Mouse (Mus musculus): ENCODE measurements around the gene Ctsll3. TPM values are rescaled to one million over a fixed set of nuclear protein-coding genes. Genes with fewer than 3 reads are reported as not detected.

Ctsll3 gene
- polyA plus RNA-seq (2015; fragmentation: Nextera tagmentation; extraction: Ambion mirVana) = not detected in 2 replicates

GRCm38 (mm10) chr13:60802749-60803148 is at the start of gene Ctsll3:
Gene Ctsll3, minus strand, starts transcription at chr13:60802849.
- no peaks in the 10 kb centered on the region for H3K27me3 ChIP-seq (replicated peaks)
- H3K4me2 ChIP-seq = no peak within 1 kb of the TSS
- no peaks in the 10 kb centered on the region for H3K36me3 ChIP-seq
- WGBS = 55% methylated on average over 1 of the region's 1 CpGs
- ATAC-seq (ENCODE audit: low FRiP score) = no peak
- no peaks in the 10 kb centered on the region for H3K4me1 ChIP-seq
- H3K27ac ChIP-seq (replicated peaks) = no peak within 1 kb of the TSS
- no peak within 1 kb of the TSS for H3K4me3 ChIP-seq (replicated peaks)
- no peak within 1 kb of the TSS for H3K9ac ChIP-seq (replicated peaks)
- H3K9me3 ChIP-seq (replicated peaks) = no peaks in the 10 kb centered on the region

- H3K9ac ChIP-seq (replicated peaks) = no peak overlapping the region
- H3K27me3 ChIP-seq (replicated peaks) = no peaks in the 10 kb centered on the region
- H3K27ac ChIP-seq (replicated peaks) = no peak overlapping the region
- whole genome bisulfite sequencing = 87% methylated on average over 4 of the region's 4 CpGs
- H3K9me3 ChIP-seq (replicated peaks) = no peaks in the 10 kb centered on the region
- no peak for ATAC-seq (ENCODE audit: low FRiP score)
- no peaks in the 10 kb centered on the region for H3K4me1 ChIP-seq
- no peak overlapping the region for H3K4me2 ChIP-seq
- H3K36me3 ChIP-seq = no peaks in the 10 kb centered on the region
- H3K4me3 ChIP-seq (replicated peaks) = no peak overlapping the region
Observed at GRCm38 (mm10) chr13:60848241-60849120, 45.8 kb upstream of the Ctsll3 start.

- 67% methylated on average over 8 of the region's 8 CpGs for WGBS
- peak; percentile 61; the same call in 1 of the 2 replicates for ATAC-seq (ENCODE audit: low FRiP score)
- no peaks in the 10 kb centered on the region for H3K4me1 ChIP-seq
- no peak overlapping the region for H3K4me3 ChIP-seq (replicated peaks)
- no peaks in the 10 kb centered on the region for H3K27me3 ChIP-seq (replicated peaks)
- H3K9me3 ChIP-seq (replicated peaks) = no peaks in the 10 kb centered on the region
- H3K9ac ChIP-seq (replicated peaks) = no peak overlapping the region
- H3K36me3 ChIP-seq = no peaks in the 10 kb centered on the region
- no peak overlapping the region for H3K27ac ChIP-seq (replicated peaks)
- no peak overlapping the region for H3K4me2 ChIP-seq
Observed at GRCm38 (mm10) chr13:60843153-60843552, 40.5 kb upstream of the Ctsll3 start.

GRCm38 (mm10) chr13:60842703-60843102 is 40.1 kb upstream of the Ctsll3 start:
- Histone ChIP-seq H3K4me2 (no peak overlapping the region), H3K36me3 (no peaks in the 10 kb centered on the region)

GRCm38 (mm10) chr13:60839353-60839902 is 36.8 kb upstream of the Ctsll3 start:
- no peaks in the 10 kb centered on the region for H3K27me3 ChIP-seq (replicated peaks)
- H3K4me2 ChIP-seq = no peak overlapping the region
- H3K9me3 ChIP-seq (replicated peaks) = no peaks in the 10 kb centered on the region
- no peak overlapping the region for H3K4me3 ChIP-seq (replicated peaks)
- ATAC-seq (ENCODE audit: low FRiP score) = no peak
- H3K4me1 ChIP-seq = no peaks in the 10 kb centered on the region
- H3K27ac ChIP-seq (replicated peaks) = no peak overlapping the region
- H3K9ac ChIP-seq (replicated peaks) = no peak overlapping the region
- H3K36me3 ChIP-seq = no peaks in the 10 kb centered on the region
- 80% methylated on average over 2 of the region's 2 CpGs for WGBS

More at GRCm38 (mm10) chr13:60842703-60843102, 40.1 kb upstream of the Ctsll3 start:
- Histone ChIP-seq H3K27ac (replicated peaks) (no peak overlapping the region), H3K9ac (replicated peaks) (no peak overlapping the region), H3K4me1 (no peaks in the 10 kb centered on the region), H3K9me3 (replicated peaks) (no peaks in the 10 kb centered on the region), H3K4me3 (replicated peaks) (no peak overlapping the region), H3K27me3 (replicated peaks) (no peaks in the 10 kb centered on the region)
- WGBS = 55% methylated on average over 6 of the region's 6 CpGs
- peak; percentile 68; the same call in 1 of the 2 replicates for ATAC-seq (ENCODE audit: low FRiP score)

GRCm38 (mm10) chr13:60826052-60826451 is 23.4 kb upstream of the Ctsll3 start:
- no peak for ATAC-seq (ENCODE audit: low FRiP score)
- 76% methylated on average over 3 of the region's 3 CpGs for WGBS
- H3K36me3 ChIP-seq = no peaks in the 10 kb centered on the region
- H3K27me3 ChIP-seq (replicated peaks) = no peaks in the 10 kb centered on the region
- H3K4me2 ChIP-seq = no peak overlapping the region
- H3K27ac ChIP-seq (replicated peaks) = no peak overlapping the region
- H3K9ac ChIP-seq (replicated peaks) = no peak overlapping the region
- no peaks in the 10 kb centered on the region for H3K4me1 ChIP-seq
- H3K4me3 ChIP-seq (replicated peaks) = no peak overlapping the region
- H3K9me3 ChIP-seq (replicated peaks) = no peaks in the 10 kb centered on the region

- Histone ChIP-seq H3K27me3 (replicated peaks) (no peaks in the 10 kb centered on the region), H3K36me3 (no peaks in the 10 kb centered on the region), H3K27ac (replicated peaks) (no peak overlapping the region), H3K4me2 (no peak overlapping the region), H3K4me3 (replicated peaks) (no peak overlapping the region), H3K4me1 (no peaks in the 10 kb centered on the region), H3K9me3 (replicated peaks) (no peaks in the 10 kb centered on the region), H3K9ac (replicated peaks) (no peak overlapping the region)
- 77% methylated on average over 3 of the region's 3 CpGs for WGBS
- ATAC-seq (ENCODE audit: low FRiP score) = no peak
Observed at GRCm38 (mm10) chr13:60820486-60821175, 18.0 kb upstream of the Ctsll3 start.

GRCm38 (mm10) chr13:60819469-60819868 is 16.8 kb upstream of the Ctsll3 start:
- Histone ChIP-seq H3K9me3 (replicated peaks) (no peaks in the 10 kb centered on the region), H3K27ac (replicated peaks) (no peak overlapping the region), H3K4me3 (replicated peaks) (no peak overlapping the region), H3K9ac (replicated peaks) (no peak overlapping the region), H3K4me2 (no peak overlapping the region), H3K27me3 (replicated peaks) (no peaks in the 10 kb centered on the region), H3K36me3 (no peaks in the 10 kb centered on the region), H3K4me1 (no peaks in the 10 kb centered on the region)
- no peak for ATAC-seq (ENCODE audit: low FRiP score)
- WGBS = 14% methylated on average over 7 of the region's 7 CpGs

- Histone ChIP-seq H3K27ac (replicated peaks) (no peak overlapping the region), H3K9me3 (replicated peaks) (no peaks in the 10 kb centered on the region), H3K4me2 (no peak overlapping the region), H3K27me3 (replicated peaks) (no peaks in the 10 kb centered on the region), H3K4me3 (replicated peaks) (no peak overlapping the region), H3K36me3 (no peaks in the 10 kb centered on the region), H3K4me1 (no peaks in the 10 kb centered on the region), H3K9ac (replicated peaks) (no peak overlapping the region)
- whole genome bisulfite sequencing = 65% methylated on average over 1 of the region's 1 CpGs
- no peak for ATAC-seq (ENCODE audit: low FRiP score)
Observed at GRCm38 (mm10) chr13:60813722-60814121, 11.1 kb upstream of the Ctsll3 start.

GRCm38 (mm10) chr13:60812768-60813167 is 10.1 kb upstream of the Ctsll3 start:
- no peak for ATAC-seq (ENCODE audit: low FRiP score)

GRCm38 (mm10) chr13:60809690-60810089 is 7.0 kb upstream of the Ctsll3 start:
- WGBS = 83% methylated on average over 2 of the region's 2 CpGs
- H3K9me3 ChIP-seq (replicated peaks) = no peaks in the 10 kb centered on the region
- H3K27me3 ChIP-seq (replicated peaks) = no peaks in the 10 kb centered on the region
- H3K4me2 ChIP-seq = no peak overlapping the region
- no peak for ATAC-seq (ENCODE audit: low FRiP score)
- H3K4me3 ChIP-seq (replicated peaks) = no peak overlapping the region
- no peak overlapping the region for H3K9ac ChIP-seq (replicated peaks)
- no peaks in the 10 kb centered on the region for H3K36me3 ChIP-seq
- H3K4me1 ChIP-seq = no peaks in the 10 kb centered on the region
- no peak overlapping the region for H3K27ac ChIP-seq (replicated peaks)

More at GRCm38 (mm10) chr13:60812768-60813167, 10.1 kb upstream of the Ctsll3 start:
- no peaks in the 10 kb centered on the region for H3K9me3 ChIP-seq (replicated peaks)
- H3K27ac ChIP-seq (replicated peaks) = no peak overlapping the region
- no peaks in the 10 kb centered on the region for H3K36me3 ChIP-seq
- H3K4me3 ChIP-seq (replicated peaks) = no peak overlapping the region
- no peaks in the 10 kb centered on the region for H3K27me3 ChIP-seq (replicated peaks)
- H3K4me1 ChIP-seq = no peaks in the 10 kb centered on the region
- no peak overlapping the region for H3K9ac ChIP-seq (replicated peaks)
- WGBS = 90% methylated on average over 6 of the region's 6 CpGs
- no peak overlapping the region for H3K4me2 ChIP-seq

Measured in neural tube, embryonic 15.5 days (tissue).